Mouse (Mus musculus) forebrain, embryonic 13.5 days (tissue): Measurements from ENCODE around the gene Zfp131. TPM values are rescaled to one million over a fixed set of nuclear protein-coding genes. Genes with fewer than 3 reads are reported as not detected.

ENCODE experiments used
- polyA plus RNA-seq: library from polyadenylated mRNA; unstranded; fragments of >200 nt; fragmentation: Nextera tagmentation; extraction: Ambion mirVana; gene quantifications from 2 replicates; pipeline ENCODE4 v1.2.1, GENCODE M21; 2015

Zfp131 gene
- polyA plus RNA-seq, 1 experiment from 2014 or later, result 53.4 TPM

Other genes starting within 250 kb of the Zfp131 start
- gene Ccl28, start 167.1 kb downstream of the Zfp131 start, polyA plus RNA-seq, result 0.28 and 0.44 TPM in 2 replicates
- 322 and 362 TPM in 2 replicates for gene Hmgcs1, start 100.5 kb downstream of the Zfp131 start, polyA plus RNA-seq
- gene Nim1k, start 35.0 kb downstream of the Zfp131 start, polyA plus RNA-seq, result 4.2 and 4.8 TPM in 2 replicates
- not detected in 2 replicates for gene AF067063, start 39.3 kb upstream of the Zfp131 start, polyA plus RNA-seq
- not detected in 2 replicates for gene D13Ertd608e, start 45.1 kb upstream of the Zfp131 start, polyA plus RNA-seq
- gene Tcstv1, start 103.9 kb upstream of the Zfp131 start, polyA plus RNA-seq, result not detected in 2 replicates
- gene Gm21761, start 138.4 kb upstream of the Zfp131 start, polyA plus RNA-seq, result not detected in 2 replicates
- not detected in 2 replicates for gene B020031M17Rik, start 159.9 kb upstream of the Zfp131 start, polyA plus RNA-seq
- not detected in 2 replicates for gene Gm36079, start 236.1 kb upstream of the Zfp131 start, polyA plus RNA-seq